Mouse (Mus musculus): ENCODE data around the gene Slfn2.

GRCm38 (mm10) chr11:83043891-83044290 lies 21.0 kb upstream of the Slfn2 start:
- TF ChIP-seq EP300 (IDR thresholded peaks at IDR 0.05; ENCODE audit: low read depth) (no peak), CTCF (IDR thresholded peaks at IDR 0.05; ENCODE audit: low read depth) (no peak)
